Mouse (Mus musculus) E14TG2a.4 (cell line): ENCODE measurements at regions not wholly inside any gene's neighbourhood (a gene's known extent, or its start where the extent isn't known, plus 50 kb on each side); places are given as distances from the start of the nearest gene placed in this dataset.
A peak's percentile ranks its signal among the peaks of the same experiment; 100 is the strongest.

Experiments used
- H3K27me3 ChIP-seq: 2 replicates; pipeline ENCODE4 v1.6.1; 2014; ENCODE audit warnings: low read length, control low read depth; ENCODE audit not compliant: insufficient read depth
- H3K36me3 ChIP-seq: 2 replicates; pipeline ENCODE4 v1.6.1; 2014; ENCODE audit warnings: low read length, control low read depth; ENCODE audit not compliant: insufficient read depth
- H3K4me1 ChIP-seq: replicated peaks from 2 replicates; pipeline ENCODE4 v1.6.1; 2014; ENCODE audit warnings: low read depth, low read length, control low read depth
- H3K4me3 ChIP-seq: replicated peaks from 2 replicates; pipeline ENCODE4 v1.5.1; 2014; ENCODE audit warnings: mild to moderate bottlenecking, low read length
- H3K9me3 ChIP-seq: 2 replicates; pipeline ENCODE4 v1.6.1; 2014; ENCODE audit warnings: low read length, control low read depth
- CTCF ChIP-seq: conservative IDR thresholded peaks from 2 replicates; pipeline ENCODE4 v1.5.1; 2014; ENCODE audit warnings: low read length
- NANOG ChIP-seq: IDR thresholded peaks from 2 replicates; pipeline ENCODE4 v1.6.1; 2014; ENCODE audit warnings: borderline replicate concordance, low read length, mixed read lengths
- POU5F1 ChIP-seq: IDR thresholded peaks from 2 replicates; pipeline ENCODE4 v1.6.1; 2014; ENCODE audit warnings: low read length, borderline replicate concordance

DNA sequence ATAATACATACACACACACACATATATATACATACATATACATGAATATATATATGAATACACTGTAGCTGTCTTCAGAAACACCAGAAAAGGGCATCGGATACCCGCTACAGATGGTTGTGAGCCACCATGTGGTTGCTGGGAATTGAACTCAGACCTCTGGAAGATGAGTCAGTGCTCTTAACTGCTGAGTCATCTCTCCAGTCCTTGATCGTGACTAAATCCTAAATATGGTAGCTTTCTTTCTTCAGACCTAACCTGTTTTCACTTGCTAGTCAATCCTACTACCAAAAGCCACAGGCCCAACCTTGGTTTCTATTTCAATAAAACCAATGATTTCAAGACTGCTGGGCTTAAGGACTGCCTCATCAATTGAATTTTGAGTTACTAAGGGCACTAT, 95.0 kb upstream of the Slc4a7 start:
- no peak overlapping the region for H3K4me3 ChIP-seq
- no peaks in the 10 kb centered on the region for H3K36me3 ChIP-seq
- H3K27me3 ChIP-seq: no peaks in the 10 kb centered on the region

DNA sequence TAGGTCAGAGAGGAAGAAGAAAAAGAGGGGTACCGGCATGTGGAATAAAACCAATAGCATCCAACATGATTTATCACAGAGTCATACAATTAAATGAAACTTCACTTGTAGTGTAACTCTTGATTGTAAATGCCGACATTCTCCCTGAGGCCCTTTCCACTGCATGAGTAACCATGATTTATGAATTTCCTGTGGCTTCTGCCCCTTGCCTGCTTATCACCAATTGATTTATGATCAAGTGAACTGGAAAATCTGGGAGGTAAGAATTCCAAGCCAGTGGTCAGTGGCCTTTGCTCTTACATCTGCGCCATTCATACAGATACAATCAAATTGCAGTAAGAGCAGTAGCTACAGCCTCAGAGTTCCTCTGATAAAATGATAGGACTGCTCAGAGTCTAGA, 89.8 kb upstream of the Slc4a7 start:
- TF ChIP-seq POU5F1 (no peak), CTCF (no peak), NANOG (no peak)
- H3K9me3 ChIP-seq: 0 out of 2 replicates have a peak, but pooled peaks cover 4% of the 10 kb centered on the region
- peaks cover 6% of the 10 kb centered on the region for H3K4me1 ChIP-seq
- H3K4me3 ChIP-seq: no peak overlapping the region
- H3K27me3 ChIP-seq: no peaks in the 10 kb centered on the region
- H3K36me3 ChIP-seq: no peaks in the 10 kb centered on the region

More for the DNA sequence above, 95.0 kb upstream of the Slc4a7 start:
- Histone ChIP-seq H3K4me1 (no peaks in the 10 kb centered on the region), H3K9me3 (0 out of 2 replicates have a peak, but pooled peaks cover 4% of the 10 kb centered on the region)
- TF ChIP-seq NANOG: no peak
- TF ChIP-seq POU5F1: no peak
- no peak for TF ChIP-seq CTCF

DNA sequence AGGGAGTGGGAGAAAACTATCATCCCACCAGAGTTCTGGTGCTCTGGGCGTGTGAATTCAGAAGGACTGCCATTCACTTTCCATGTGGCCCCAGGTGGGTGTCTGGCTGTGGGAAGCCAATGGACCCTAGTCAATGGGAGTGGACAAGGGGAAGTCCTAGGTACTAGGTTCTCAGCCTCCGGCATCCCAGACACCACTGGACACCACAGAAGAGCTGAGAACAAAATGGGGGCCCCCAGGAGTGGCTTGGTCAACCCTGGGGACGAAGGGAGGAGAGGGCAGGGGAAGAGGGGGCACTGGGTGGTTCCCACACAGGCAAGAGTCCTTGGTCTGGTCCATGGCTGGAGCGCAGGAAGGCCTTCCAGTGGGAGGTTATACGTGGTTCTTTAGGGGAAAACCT, 81.8 kb upstream of the Slc4a7 start:
- H3K9me3 ChIP-seq: no peaks in the 10 kb centered on the region
- no peak for TF ChIP-seq POU5F1
- TF ChIP-seq CTCF: no peak
- no peak for TF ChIP-seq NANOG
- H3K4me1 ChIP-seq: no peaks in the 10 kb centered on the region
- no peak overlapping the region for H3K4me3 ChIP-seq
- no peaks in the 10 kb centered on the region for H3K36me3 ChIP-seq
- no peaks in the 10 kb centered on the region for H3K27me3 ChIP-seq

DNA sequence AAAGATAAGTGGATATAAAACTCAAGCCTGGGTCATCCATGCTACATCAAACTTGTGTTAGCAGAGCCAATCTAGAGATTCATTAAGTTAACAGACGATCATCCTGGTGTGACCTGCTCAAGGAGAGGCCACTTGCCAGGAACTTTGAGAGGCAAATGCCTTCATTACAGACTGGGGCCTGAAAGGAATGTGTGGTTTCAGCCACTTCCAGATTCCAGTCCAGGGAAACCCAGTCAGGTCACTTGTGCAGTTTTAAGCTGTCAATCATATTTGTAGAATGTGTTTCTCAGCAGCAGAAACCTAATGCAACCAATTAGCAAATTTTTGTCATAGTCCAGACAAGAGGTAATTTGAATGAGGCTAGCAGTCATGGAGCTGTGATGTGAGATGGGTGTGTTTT, 73.4 kb upstream of the Slc4a7 start:
- peaks cover 24% of the 10 kb centered on the region for H3K4me1 ChIP-seq
- no peaks in the 10 kb centered on the region for H3K9me3 ChIP-seq
- H3K27me3 ChIP-seq: no peaks in the 10 kb centered on the region
- TF ChIP-seq CTCF (no peak), NANOG (no peak), POU5F1 (no peak)
- H3K36me3 ChIP-seq: no peaks in the 10 kb centered on the region
- H3K4me3 ChIP-seq: no peak overlapping the region

DNA sequence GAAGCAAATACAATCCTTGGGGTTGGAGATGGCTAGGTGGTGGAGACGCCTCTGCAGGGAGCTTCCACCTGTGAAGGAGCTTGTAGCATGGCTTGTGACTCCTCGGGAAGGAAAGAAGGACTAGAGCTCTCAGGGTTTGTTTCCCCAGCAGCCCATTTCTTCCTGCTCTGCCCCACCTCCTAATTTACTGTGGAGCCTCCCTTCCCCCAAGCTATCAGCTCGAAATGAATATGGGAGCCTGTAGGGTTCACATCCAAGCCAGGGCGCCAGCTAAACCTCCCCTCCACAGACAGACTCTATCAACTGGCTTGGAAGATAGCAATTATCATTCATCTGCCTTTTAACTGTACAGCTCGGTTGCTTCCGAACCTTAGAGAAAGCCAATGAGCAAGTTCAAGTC, 70.3 kb upstream of the Slc4a7 start:
- Histone ChIP-seq H3K4me3 (peak overlapping the region; percentile 66), H3K36me3 (no peaks in the 10 kb centered on the region), H3K9me3 (no peaks in the 10 kb centered on the region), H3K4me1 (peaks cover 36% of the 10 kb centered on the region), H3K27me3 (no peaks in the 10 kb centered on the region)
- TF ChIP-seq NANOG (no peak), CTCF (no peak), POU5F1 (no peak)

DNA sequence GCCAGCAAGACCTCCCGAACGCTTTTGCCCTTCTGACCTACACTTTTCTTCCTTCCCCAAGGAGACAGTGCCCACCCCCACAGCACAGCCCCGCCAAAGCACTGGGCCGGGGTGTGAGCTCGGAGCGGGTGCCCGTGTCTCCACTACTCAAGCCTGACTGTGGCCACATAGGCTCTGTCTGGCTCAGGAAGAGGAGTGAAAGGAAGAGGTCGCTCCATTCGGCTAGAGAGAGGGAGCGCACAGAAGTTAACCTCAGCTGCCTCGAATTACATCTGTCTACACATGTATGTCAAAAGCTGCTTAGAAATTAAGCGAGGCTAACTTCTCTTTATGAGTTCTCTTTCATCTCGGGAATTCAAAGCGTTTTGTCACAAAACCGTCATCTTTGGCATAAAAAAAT, 69.6 kb upstream of the Slc4a7 start:
- no peaks in the 10 kb centered on the region for H3K27me3 ChIP-seq
- peaks cover 36% of the 10 kb centered on the region for H3K4me1 ChIP-seq
- no peaks in the 10 kb centered on the region for H3K36me3 ChIP-seq
- TF ChIP-seq CTCF: no peak
- no peaks in the 10 kb centered on the region for H3K9me3 ChIP-seq
- peak overlapping the region; percentile 66 for H3K4me3 ChIP-seq

DNA sequence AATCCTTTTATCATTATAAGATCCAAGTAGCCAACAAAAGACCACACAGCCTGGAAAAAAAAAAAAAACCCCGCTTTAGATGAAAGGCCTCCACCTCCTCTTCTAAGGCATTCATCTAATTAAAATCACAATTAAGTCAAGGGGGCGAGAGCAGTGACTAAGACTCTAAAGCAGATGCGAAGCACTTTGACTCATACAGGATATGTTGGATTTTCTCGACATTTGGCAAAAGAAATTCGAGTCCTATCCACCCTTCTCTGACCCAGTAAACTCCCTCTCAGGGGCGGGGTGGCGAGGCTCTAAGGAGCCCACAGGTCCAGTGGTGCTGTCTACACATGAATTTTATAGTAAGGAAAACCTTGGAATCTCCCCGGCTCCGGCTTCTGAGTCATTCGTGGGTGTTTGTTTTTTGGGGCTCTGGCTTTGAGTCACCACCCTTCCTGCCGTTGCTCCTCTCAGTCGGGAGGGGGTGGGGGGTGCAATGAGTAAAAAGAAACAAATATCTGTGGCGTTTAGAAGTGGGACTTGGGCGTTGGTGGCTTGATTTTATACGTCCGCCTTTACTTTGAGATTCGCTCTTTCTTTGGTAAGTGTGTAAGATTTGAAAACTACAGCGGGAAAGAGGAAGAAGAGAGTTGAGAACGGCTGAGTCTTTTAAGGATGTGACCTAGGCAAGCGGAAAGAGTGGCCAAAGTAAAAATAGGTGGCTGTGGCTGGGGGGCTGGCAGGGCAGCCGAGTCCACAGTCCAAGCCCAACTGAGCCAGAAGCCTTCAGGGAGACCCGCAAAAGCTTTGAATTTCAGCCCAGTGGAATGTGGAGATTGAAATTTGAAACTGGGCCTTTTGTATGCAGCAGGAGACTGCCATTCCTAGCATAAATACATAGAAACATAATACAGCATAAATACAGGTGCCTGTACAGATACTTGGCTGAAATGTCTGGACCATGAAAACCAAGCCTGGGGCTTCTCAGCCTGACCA, 68.8 kb upstream of the Slc4a7 start:
- no peaks in the 10 kb centered on the region for H3K36me3 ChIP-seq
- H3K27me3 ChIP-seq: no peaks in the 10 kb centered on the region
- no peaks in the 10 kb centered on the region for H3K9me3 ChIP-seq
- peaks cover 36% of the 10 kb centered on the region for H3K4me1 ChIP-seq
- TF ChIP-seq POU5F1 (no peak), NANOG (no peak), CTCF (no peak)
- peak overlapping the region; percentile 66 for H3K4me3 ChIP-seq

DNA sequence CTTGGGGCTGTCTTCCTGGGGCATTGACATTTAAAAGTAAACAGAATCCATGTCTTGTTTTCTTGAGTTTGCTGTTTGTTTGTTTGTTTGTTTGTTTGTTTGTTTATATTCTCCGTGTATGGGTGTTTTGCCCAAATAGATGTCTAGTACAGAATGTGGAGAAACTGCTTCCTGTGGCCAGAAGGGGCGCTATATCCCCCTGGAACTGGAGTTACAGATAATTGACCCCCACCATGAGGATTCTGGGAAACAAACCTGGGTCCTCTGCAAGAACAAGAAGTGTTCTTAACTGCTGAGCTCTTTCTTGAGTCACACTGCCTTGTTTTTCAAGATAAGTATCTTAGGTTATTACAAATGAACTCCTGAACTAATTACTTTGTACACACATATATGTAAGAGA, 68.1 kb upstream of the Slc4a7 start:
- H3K27me3 ChIP-seq: no peaks in the 10 kb centered on the region
- peak overlapping the region; percentile 66 for H3K4me3 ChIP-seq
- TF ChIP-seq CTCF (peak; percentile 52), POU5F1 (no peak)
- peaks cover 36% of the 10 kb centered on the region for H3K4me1 ChIP-seq
- H3K36me3 ChIP-seq: no peaks in the 10 kb centered on the region
- no peaks in the 10 kb centered on the region for H3K9me3 ChIP-seq
